Mouse (Mus musculus) hindbrain, embryonic 15.5 days (tissue): ENCODE measurements around the gene Mycbp. TPM values are rescaled to one million over a fixed set of nuclear protein-coding genes. Genes with fewer than 3 reads are reported as not detected.

Experiments
- ATAC-seq: fragments of 200-750 bp; cut with Nextera tagmentation; 2 replicates; pipeline ENCODE4 v1.8.0; 2017; ENCODE audit warnings: low read depth, moderate number of reproducible peaks, moderate TSS enrichment; ENCODE audit not compliant: low FRiP score
- H3K27ac ChIP-seq: fragments of 300-500 bp; sonication (generic); replicated peaks from 2 replicates; pipeline ENCODE4 v1.5.1; 2015; ENCODE audit warnings: mild to moderate bottlenecking, inconsistent platforms
- H3K27me3 ChIP-seq: fragments of 300-500 bp; sonication (generic); 2 replicates; pipeline ENCODE4 v1.6.1; 2015; ENCODE audit warnings: control low read depth, inconsistent platforms
- H3K36me3 ChIP-seq: fragments of 300-500 bp; sonication (generic); 2 replicates; pipeline ENCODE4 v1.6.1; 2015; ENCODE audit warnings: control low read depth, inconsistent platforms
- H3K4me1 ChIP-seq: fragments of 300-500 bp; sonication (generic); replicated peaks from 2 replicates; pipeline ENCODE4 v1.6.1; 2015; ENCODE audit warnings: control low read depth, inconsistent platforms
- H3K4me2 ChIP-seq: fragments of 300-500 bp; sonication (generic); 2 replicates; pipeline ENCODE4 v1.6.1; 2015; ENCODE audit warnings: moderate library complexity, mild to moderate bottlenecking, inconsistent platforms
- H3K4me3 ChIP-seq: fragments of 300-500 bp; sonication (generic); 2 replicates; pipeline ENCODE4 v1.5.1; 2015; ENCODE audit warnings: mild to moderate bottlenecking, inconsistent platforms
- H3K9ac ChIP-seq: fragments of 300-500 bp; sonication (generic); 2 replicates; pipeline ENCODE4 v1.6.1; 2015; ENCODE audit warnings: inconsistent platforms
- H3K9me3 ChIP-seq: fragments of 300-500 bp; sonication (generic); 2 replicates; pipeline ENCODE4 v1.6.1; 2016; ENCODE audit warnings: control low read depth, inconsistent platforms
- WGBS: fragments of 180-500 bp; shearing (Covaris S2); methylation state at CpG from one replicate; pipeline ENCODE4 v1.1.7; 2015; 5-methylcytosine and 5-hydroxymethylcytosine counted together
- polyA plus RNA-seq: library from polyadenylated mRNA; unstranded; fragments of >200 nt; fragmentation: Nextera tagmentation; extraction: Ambion mirVana; gene quantifications from 2 replicates; pipeline ENCODE4 v1.2.1, GENCODE M21; 2015

Gene Mycbp
- polyA plus RNA-seq, 1 experiment from 2014 or later: 34.2 TPM

GRCm38 (mm10) chr4:123947149-123947548, 42.5 kb downstream of the Mycbp start:
- Histone ChIP-seq H3K27me3 (no peaks in the 10 kb centered on the region; the same call in 1 of the 2 replicates), H3K36me3 (no peaks in the 10 kb centered on the region), H3K27ac (no peak overlapping the region), H3K9ac (no peak overlapping the region), H3K4me1 (peaks cover 7% of the 10 kb centered on the region; the same call in 1 of the 2 replicates), H3K9me3 (no peaks in the 10 kb centered on the region), H3K4me3 (no peak overlapping the region), H3K4me2 (no peak overlapping the region)
- WGBS: 47% methylated on average over 5 of the region's 5 CpGs
- no peak for ATAC-seq

- Histone ChIP-seq H3K27ac (no peak overlapping the region), H3K4me3 (no peak overlapping the region), H3K27me3 (no peaks in the 10 kb centered on the region), H3K9me3 (no peaks in the 10 kb centered on the region), H3K9ac (no peak overlapping the region), H3K4me1 (peaks cover 7% of the 10 kb centered on the region; the same call in 1 of the 2 replicates), H3K36me3 (no peaks in the 10 kb centered on the region), H3K4me2 (no peak overlapping the region)
- no peak for ATAC-seq
- 60% methylated on average over 6 of the region's 6 CpGs for WGBS
Measured at GRCm38 (mm10) chr4:123948901-123949300, 44.3 kb downstream of the Mycbp start.

GRCm38 (mm10) chr4:123949649-123950048, 45.0 kb downstream of the Mycbp start:
- Histone ChIP-seq H3K9me3 (no peaks in the 10 kb centered on the region), H3K9ac (no peak overlapping the region), H3K36me3 (no peaks in the 10 kb centered on the region), H3K4me2 (no peak overlapping the region), H3K4me1 (peaks cover 7% of the 10 kb centered on the region; the same call in 1 of the 2 replicates), H3K4me3 (no peak overlapping the region), H3K27ac (no peak overlapping the region), H3K27me3 (no peaks in the 10 kb centered on the region)
- no peak for ATAC-seq
- 76% methylated on average over 10 of the region's 10 CpGs for WGBS

- Histone ChIP-seq H3K27ac (no peak overlapping the region), H3K4me3 (no peak overlapping the region), H3K9me3 (no peaks in the 10 kb centered on the region), H3K27me3 (peaks cover 9% of the 10 kb centered on the region; the same call in 1 of the 2 replicates), H3K9ac (no peak overlapping the region), H3K36me3 (no peaks in the 10 kb centered on the region), H3K4me2 (no peak overlapping the region), H3K4me1 (peaks cover 13% of the 10 kb centered on the region)
- 39% methylated on average over 7 of the region's 8 CpGs for WGBS
- no peak for ATAC-seq
Measured at GRCm38 (mm10) chr4:123952059-123952458, 47.4 kb downstream of the Mycbp start.

- Histone ChIP-seq H3K4me1 (peaks cover 12% of the 10 kb centered on the region), H3K27me3 (peaks cover 21% of the 10 kb centered on the region), H3K9ac (no peak overlapping the region), H3K9me3 (no peaks in the 10 kb centered on the region), H3K27ac (no peak overlapping the region), H3K36me3 (no peaks in the 10 kb centered on the region), H3K4me3 (peak overlapping the region; percentile 13; the same call in 1 of the 2 replicates), H3K4me2 (peak overlapping the region; percentile 44)
- 7% methylated on average over 31 of the region's 31 CpGs for WGBS
- peak; percentile 85 for ATAC-seq
Measured at GRCm38 (mm10) chr4:123956703-123957491, 52.3 kb downstream of the Mycbp start.

- WGBS: 52% methylated on average over 4 of the region's 4 CpGs
- H3K4me3 ChIP-seq: no peak overlapping the region
- H3K4me1 ChIP-seq: peaks cover 9% of the 10 kb centered on the region
- peaks cover 21% of the 10 kb centered on the region for H3K27me3 ChIP-seq
- no peak overlapping the region for H3K9ac ChIP-seq
- H3K27ac ChIP-seq: no peak overlapping the region
- ATAC-seq: peak; percentile 59; the same call in 1 of the 2 replicates
- no peaks in the 10 kb centered on the region for H3K36me3 ChIP-seq
- no peaks in the 10 kb centered on the region for H3K9me3 ChIP-seq
- H3K4me2 ChIP-seq: peak overlapping the region; percentile 44; the same call in 1 of the 2 replicates
Measured at GRCm38 (mm10) chr4:123957492-123957808, 52.8 kb downstream of the Mycbp start.

GRCm38 (mm10) chr4:123957891-123958290, 53.3 kb downstream of the Mycbp start:
- no peaks in the 10 kb centered on the region for H3K36me3 ChIP-seq
- H3K27me3 ChIP-seq: peaks cover 21% of the 10 kb centered on the region
- H3K9me3 ChIP-seq: no peaks in the 10 kb centered on the region
- no peak overlapping the region for H3K27ac ChIP-seq
- no peak overlapping the region for H3K9ac ChIP-seq
- H3K4me1 ChIP-seq: peaks cover 9% of the 10 kb centered on the region
- no peak overlapping the region for H3K4me2 ChIP-seq
- no peak overlapping the region for H3K4me3 ChIP-seq
- ATAC-seq: no peak
- 71% methylated on average over 4 of the region's 4 CpGs for WGBS

- Histone ChIP-seq H3K4me1 (peaks cover 9% of the 10 kb centered on the region), H3K9me3 (no peaks in the 10 kb centered on the region), H3K36me3 (no peaks in the 10 kb centered on the region), H3K27me3 (peaks cover 23% of the 10 kb centered on the region), H3K4me3 (no peak overlapping the region), H3K4me2 (no peak overlapping the region), H3K27ac (no peak overlapping the region), H3K9ac (no peak overlapping the region)
- ATAC-seq: no peak
- 67% methylated on average over 4 of the region's 4 CpGs for WGBS
Measured at GRCm38 (mm10) chr4:123960955-123961354, 56.3 kb downstream of the Mycbp start.

Other genes with a start within 250 kb of the Mycbp start
- gene Macf1, start 220.5 kb upstream of the Mycbp start, polyA plus RNA-seq: 69.2 and 71.9 TPM in 2 replicates
- gene Ndufs5, start 186.6 kb upstream of the Mycbp start, polyA plus RNA-seq: 457 and 489 TPM in 2 replicates
- 79.8 and 82.1 TPM in 2 replicates for gene Akirin1, start 154.5 kb upstream of the Mycbp start, polyA plus RNA-seq
- gene Rhbdl2, start 117.0 kb upstream of the Mycbp start, polyA plus RNA-seq: 1.6 and 1.9 TPM in 2 replicates
- gene 4933427I04Rik, start 45.2 kb upstream of the Mycbp start, polyA plus RNA-seq: 0.09 and 0.16 TPM in 2 replicates
- 44.9 and 47.8 TPM in 2 replicates for gene Rragc, start 12.6 kb downstream of the Mycbp start, polyA plus RNA-seq
- gene 4930535I16Rik, start 13.2 kb downstream of the Mycbp start, polyA plus RNA-seq: not detected in 2 replicates